Mouse (Mus musculus) neural tube, embryonic 14.5 days (tissue): ENCODE results near the gene Epb41l5. TPM values are rescaled to one million over a fixed set of nuclear protein-coding genes. Genes with fewer than 3 reads are reported as not detected.

ENCODE experiments used
- ATAC-seq: fragments of 200-750 bp; cut with Nextera tagmentation; 2 replicates; pipeline ENCODE4 v1.8.0; 2017; ENCODE audit warnings: low read depth, mild to moderate bottlenecking, moderate TSS enrichment, moderate library complexity
- H3K27ac ChIP-seq: fragments of 300-500 bp; sonication (generic); 2 replicates; pipeline ENCODE4 v1.5.1; 2014; ENCODE audit warnings: low read depth, mild to moderate bottlenecking, control low read depth, low read length, moderate library complexity, mixed read lengths
- H3K27me3 ChIP-seq: fragments of 300-500 bp; sonication (generic); 2 replicates; pipeline ENCODE4 v1.6.1; 2014; ENCODE audit warnings: low read length; ENCODE audit not compliant: control insufficient read depth, insufficient read depth
- H3K36me3 ChIP-seq: fragments of 300-500 bp; sonication (generic); 2 replicates; pipeline ENCODE4 v1.6.1; 2014; ENCODE audit warnings: low read length, mixed read lengths; ENCODE audit not compliant: control insufficient read depth, insufficient read depth
- H3K4me1 ChIP-seq: fragments of 300-500 bp; sonication (generic); 2 replicates; pipeline ENCODE4 v1.6.1; 2014; ENCODE audit warnings: low read length; ENCODE audit not compliant: control insufficient read depth, insufficient read depth
- H3K4me2 ChIP-seq: fragments of 300-500 bp; sonication (generic); 2 replicates; pipeline ENCODE4 v1.6.1; 2014; ENCODE audit warnings: mild to moderate bottlenecking, low read depth, low read length, control low read depth
- H3K4me3 ChIP-seq: fragments of 300-500 bp; sonication (generic); 2 replicates; pipeline ENCODE4 v1.5.1; 2014; ENCODE audit warnings: low read depth, low read length, control low read depth, mixed read lengths
- H3K9ac ChIP-seq: fragments of 300-500 bp; sonication (generic); replicated peaks from 2 replicates; pipeline ENCODE4 v1.6.1; 2014; ENCODE audit warnings: low read depth, mild to moderate bottlenecking, control low read depth, low read length, mixed read lengths
- H3K9me3 ChIP-seq: fragments of 300-500 bp; sonication (generic); 2 replicates; pipeline ENCODE4 v1.6.1; 2016; ENCODE audit warnings: low read length; ENCODE audit not compliant: control insufficient read depth
- WGBS: fragments of 180-500 bp; shearing (Covaris S2); extraction: QIAGEN DNeasy Blood & Tissue Kit; methylation state at CpG from one replicate; pipeline ENCODE4 v1.1.7; 2014; 5-methylcytosine and 5-hydroxymethylcytosine counted together
- polyA plus RNA-seq: library from polyadenylated mRNA; unstranded; fragments of >200 nt; fragmentation: Nextera tagmentation; extraction: Ambion mirVana; gene quantifications from 2 replicates; pipeline ENCODE4 v1.2.1, GENCODE M21; 2014

The Epb41l5 gene
- polyA plus RNA-seq, 1 experiment from 2014 or later, result 20.6 TPM

GRCm38 (mm10) chr1:119649627-119650026 lies 827 bp upstream of the Epb41l5 start:
- Histone ChIP-seq H3K27ac (no peak overlapping the region), H3K4me2 (no peak overlapping the region), H3K36me3 (no peaks in the 10 kb centered on the region), H3K4me1 (no peaks in the 10 kb centered on the region), H3K27me3 (no peaks in the 10 kb centered on the region), H3K4me3 (no peak overlapping the region), H3K9ac (no peak overlapping the region), H3K9me3 (no peaks in the 10 kb centered on the region)
- 75% methylated on average over 2 of the region's 2 CpGs for WGBS
- ATAC-seq, result no peak

- WGBS, result 75% methylated on average over 2 of the region's 2 CpGs
- H3K4me3 ChIP-seq, result no peak overlapping the region
- no peaks in the 10 kb centered on the region for H3K36me3 ChIP-seq
- H3K27me3 ChIP-seq, result no peaks in the 10 kb centered on the region
- H3K4me2 ChIP-seq, result no peak overlapping the region
- no peak overlapping the region for H3K9ac ChIP-seq
- no peaks in the 10 kb centered on the region for H3K9me3 ChIP-seq
- no peak for ATAC-seq
- no peak overlapping the region for H3K27ac ChIP-seq
- H3K4me1 ChIP-seq, result no peaks in the 10 kb centered on the region
Observed at GRCm38 (mm10) chr1:119646356-119646755, 2.4 kb downstream of the Epb41l5 start.

GRCm38 (mm10) chr1:119642367-119642766 lies 6.4 kb downstream of the Epb41l5 start:
- H3K27me3 ChIP-seq, result no peaks in the 10 kb centered on the region
- no peaks in the 10 kb centered on the region for H3K9me3 ChIP-seq
- 60% methylated on average over 12 of the region's 12 CpGs for WGBS
- no peak overlapping the region for H3K4me2 ChIP-seq
- ATAC-seq, result no peak
- H3K4me3 ChIP-seq, result no peak overlapping the region
- H3K36me3 ChIP-seq, result no peaks in the 10 kb centered on the region
- H3K4me1 ChIP-seq, result no peaks in the 10 kb centered on the region
- no peak overlapping the region for H3K9ac ChIP-seq
- no peak overlapping the region for H3K27ac ChIP-seq

GRCm38 (mm10) chr1:119641090-119641812 lies 7.5 kb downstream of the Epb41l5 start:
- Histone ChIP-seq H3K9me3 (no peaks in the 10 kb centered on the region), H3K27me3 (no peaks in the 10 kb centered on the region), H3K36me3 (no peaks in the 10 kb centered on the region), H3K9ac (no peak overlapping the region), H3K4me3 (no peak overlapping the region), H3K27ac (no peak overlapping the region), H3K4me2 (no peak overlapping the region), H3K4me1 (no peaks in the 10 kb centered on the region)
- no peak for ATAC-seq

GRCm38 (mm10) chr1:119640006-119640405 lies 8.8 kb downstream of the Epb41l5 start:
- no peaks in the 10 kb centered on the region for H3K36me3 ChIP-seq
- no peak overlapping the region for H3K9ac ChIP-seq
- no peak for ATAC-seq
- H3K27me3 ChIP-seq, result no peaks in the 10 kb centered on the region
- no peak overlapping the region for H3K4me3 ChIP-seq
- no peaks in the 10 kb centered on the region for H3K9me3 ChIP-seq
- no peak overlapping the region for H3K4me2 ChIP-seq
- H3K4me1 ChIP-seq, result no peaks in the 10 kb centered on the region
- 84% methylated on average over 2 of the region's 2 CpGs for whole genome bisulfite sequencing
- no peak overlapping the region for H3K27ac ChIP-seq

GRCm38 (mm10) chr1:119637188-119638023 lies 11.4 kb downstream of the Epb41l5 start:
- H3K4me1 ChIP-seq, result no peaks in the 10 kb centered on the region
- no peak overlapping the region for H3K4me3 ChIP-seq
- H3K9me3 ChIP-seq, result no peaks in the 10 kb centered on the region
- H3K27ac ChIP-seq, result no peak overlapping the region
- no peak overlapping the region for H3K9ac ChIP-seq
- WGBS, result 86% methylated on average over 6 of the region's 6 CpGs
- H3K27me3 ChIP-seq, result no peaks in the 10 kb centered on the region
- no peaks in the 10 kb centered on the region for H3K36me3 ChIP-seq
- no peak for ATAC-seq
- no peak overlapping the region for H3K4me2 ChIP-seq

GRCm38 (mm10) chr1:119634746-119635145 lies 14.1 kb downstream of the Epb41l5 start:
- no peaks in the 10 kb centered on the region for H3K27me3 ChIP-seq
- no peak overlapping the region for H3K4me3 ChIP-seq
- WGBS, result 43% methylated on average over 3 of the region's 3 CpGs
- no peak overlapping the region for H3K4me2 ChIP-seq
- H3K36me3 ChIP-seq, result no peaks in the 10 kb centered on the region
- H3K27ac ChIP-seq, result no peak overlapping the region
- no peaks in the 10 kb centered on the region for H3K9me3 ChIP-seq
- no peaks in the 10 kb centered on the region for H3K4me1 ChIP-seq
- no peak for ATAC-seq
- no peak overlapping the region for H3K9ac ChIP-seq

GRCm38 (mm10) chr1:119630428-119630827 lies 18.4 kb downstream of the Epb41l5 start:
- H3K9ac ChIP-seq, result no peak overlapping the region
- no peaks in the 10 kb centered on the region for H3K9me3 ChIP-seq
- no peak for ATAC-seq
- H3K4me3 ChIP-seq, result no peak overlapping the region
- H3K27me3 ChIP-seq, result no peaks in the 10 kb centered on the region
- H3K4me2 ChIP-seq, result no peak overlapping the region
- H3K27ac ChIP-seq, result no peak overlapping the region
- H3K4me1 ChIP-seq, result no peaks in the 10 kb centered on the region
- WGBS, result 87% methylated on average over 1 of the region's 1 CpGs
- no peaks in the 10 kb centered on the region for H3K36me3 ChIP-seq

- WGBS, result 93% methylated on average over 4 of the region's 4 CpGs
- Histone ChIP-seq H3K4me3 (no peak overlapping the region), H3K36me3 (no peaks in the 10 kb centered on the region), H3K9ac (no peak overlapping the region), H3K4me2 (no peak overlapping the region), H3K9me3 (no peaks in the 10 kb centered on the region), H3K4me1 (no peaks in the 10 kb centered on the region), H3K27me3 (no peaks in the 10 kb centered on the region), H3K27ac (no peak overlapping the region)
- no peak for ATAC-seq
Observed at GRCm38 (mm10) chr1:119626837-119627236, 22.0 kb downstream of the Epb41l5 start.
